Mouse (Mus musculus) lung, embryonic 14.5 days (tissue): ENCODE results near the gene Fsip1. TPM values are rescaled to one million over a fixed set of nuclear protein-coding genes. Genes with fewer than 3 reads are reported as not detected.
A peak's percentile ranks its signal among the peaks of the same experiment; 100 is the strongest.

ENCODE experiments used
- ATAC-seq: fragments of 200-750 bp; cut with Nextera tagmentation; 2 replicates; pipeline ENCODE4 v1.8.0; 2017; ENCODE audit warnings: mild to moderate bottlenecking, moderate TSS enrichment, moderate library complexity; ENCODE audit not compliant: insufficient read depth
- DNase-seq: peaks from one replicate; pipeline ENCODE4 v3.0.0-alpha.2; 2015
- H3K27ac ChIP-seq: fragments of 300-500 bp; sonication (generic); 2 replicates; pipeline ENCODE4 v1.5.1; 2014; ENCODE audit warnings: low read depth, mild to moderate bottlenecking, moderate library complexity
- H3K27me3 ChIP-seq: fragments of 300-500 bp; sonication (generic); 2 replicates; pipeline ENCODE4 v1.6.1; 2014; ENCODE audit warnings: low read length, control low read depth; ENCODE audit not compliant: insufficient read depth
- H3K36me3 ChIP-seq: fragments of 300-500 bp; sonication (generic); 2 replicates; pipeline ENCODE4 v1.6.1; 2014; ENCODE audit warnings: control low read depth; ENCODE audit not compliant: insufficient read depth
- H3K4me1 ChIP-seq: fragments of 300-500 bp; sonication (generic); 2 replicates; pipeline ENCODE4 v1.6.1; 2014; ENCODE audit warnings: antibody characterized with exemption, control low read depth; ENCODE audit not compliant: insufficient read depth
- H3K4me2 ChIP-seq: fragments of 300-500 bp; sonication (generic); 2 replicates; pipeline ENCODE4 v1.6.1; 2014; ENCODE audit warnings: mild to moderate bottlenecking
- H3K4me3 ChIP-seq: fragments of 300-500 bp; sonication (generic); 2 replicates; pipeline ENCODE4 v1.5.1; 2014; ENCODE audit warnings: low read depth, low read length
- H3K9ac ChIP-seq: fragments of 300-500 bp; sonication (generic); 2 replicates; pipeline ENCODE4 v1.6.1; 2014
- H3K9me3 ChIP-seq: fragments of 300-500 bp; sonication (generic); 2 replicates; pipeline ENCODE4 v1.6.1; 2016; ENCODE audit warnings: low read depth, low read length, control low read depth
- CTCF ChIP-seq: IDR thresholded peaks from 2 replicates; pipeline ENCODE4 v1.5.1; 2016; ENCODE audit warnings: antibody characterized with exemption, low read depth
- WGBS: fragments of 180-500 bp; shearing (Covaris S2); extraction: QIAGEN DNeasy Blood & Tissue Kit; methylation state at CpG from one replicate; pipeline ENCODE4 v1.1.7; 2014; 5-methylcytosine and 5-hydroxymethylcytosine counted together
- polyA plus RNA-seq: library from polyadenylated mRNA; unstranded; fragments of >200 nt; fragmentation: Nextera tagmentation; extraction: Ambion mirVana; gene quantifications from 2 replicates; pipeline ENCODE4 v1.2.1, GENCODE M21; 2014

Gene Fsip1
- polyA plus RNA-seq, 1 experiment from 2014 or later, result 1.1 TPM

DNA sequence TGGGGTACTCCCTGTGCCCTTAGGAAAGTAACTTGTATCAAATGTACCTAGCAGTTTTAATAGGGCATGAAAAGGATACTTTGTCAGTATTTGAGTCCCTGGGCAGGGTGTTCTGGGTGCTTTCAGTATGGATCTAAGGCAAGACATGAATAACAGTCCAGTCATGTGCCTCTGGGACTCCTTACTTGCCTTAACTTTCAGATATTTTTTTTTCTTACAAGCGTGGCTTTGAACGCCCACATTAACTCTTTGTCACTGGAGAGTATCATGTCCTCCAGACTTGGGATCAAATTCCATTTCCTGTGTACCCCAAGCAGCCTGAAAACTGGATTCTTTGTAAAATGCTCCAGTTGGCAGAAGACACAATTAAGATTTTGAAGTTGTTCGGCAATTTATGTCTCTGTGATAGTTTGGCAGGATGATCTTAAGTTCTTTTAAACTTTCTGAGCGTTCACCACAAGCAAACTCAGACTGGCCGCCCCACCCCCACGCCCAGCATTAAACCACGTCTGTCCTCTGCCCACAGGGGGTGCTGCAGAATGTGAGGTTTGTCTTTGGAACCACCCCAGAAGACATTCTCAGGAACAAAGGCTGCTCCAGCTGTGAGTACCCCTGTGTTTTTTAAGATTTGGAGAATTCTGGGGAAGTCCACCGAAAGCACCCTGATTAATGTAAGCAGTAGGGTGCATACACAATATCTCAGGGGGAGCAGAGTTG, 142.8 kb downstream of the Fsip1 start:
- Histone ChIP-seq H3K4me1 (peaks cover 12% of the 10 kb centered on the region), H3K36me3 (peaks cover 61% of the 10 kb centered on the region), H3K27me3 (no peaks in the 10 kb centered on the region), H3K4me3 (peak overlapping the region; percentile 64), H3K27ac (peak overlapping the region; percentile 82), H3K9ac (peak overlapping the region; percentile 79), H3K9me3 (no peaks in the 10 kb centered on the region), H3K4me2 (peak overlapping the region; percentile 80)
- ATAC-seq, result no peak
- WGBS, result 16% methylated on average over 8 of the region's 8 CpGs
- DNase-seq, result peak; percentile 79
- TF ChIP-seq CTCF, result peak; percentile 67

DNA sequence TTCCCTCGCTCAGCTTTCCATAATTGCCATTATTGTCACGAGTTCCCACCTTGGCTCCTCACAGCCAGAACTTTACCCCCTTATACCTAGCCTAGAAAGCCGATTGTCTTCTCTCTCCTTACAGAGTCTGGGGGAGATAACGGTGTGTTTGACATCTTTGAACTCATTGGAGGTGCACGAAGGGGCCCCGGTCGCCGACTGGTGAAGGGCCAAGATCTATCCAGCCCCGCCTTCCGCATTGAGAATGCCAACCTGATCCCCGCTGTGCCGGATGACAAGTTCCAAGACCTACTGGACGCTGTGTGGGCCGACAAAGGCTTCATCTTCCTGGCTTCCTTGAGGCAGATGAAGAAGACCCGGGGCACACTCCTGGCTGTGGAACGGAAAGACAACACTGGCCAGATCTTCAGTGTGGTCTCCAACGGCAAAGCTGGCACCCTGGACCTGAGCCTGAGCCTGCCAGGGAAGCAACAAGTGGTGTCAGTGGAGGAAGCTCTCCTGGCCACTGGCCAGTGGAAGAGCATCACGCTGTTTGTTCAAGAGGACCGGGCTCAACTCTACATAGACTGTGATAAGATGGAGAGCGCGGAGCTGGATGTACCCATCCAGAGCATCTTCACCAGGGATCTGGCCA, 143.8 kb downstream of the Fsip1 start:
- ATAC-seq (no peak), DNase-seq (peak; percentile 62)
- Histone ChIP-seq H3K27ac (peak overlapping the region; percentile 82), H3K4me1 (peaks cover 15% of the 10 kb centered on the region), H3K9ac (peak overlapping the region; percentile 79), H3K36me3 (peaks cover 51% of the 10 kb centered on the region), H3K4me2 (peak overlapping the region; percentile 80), H3K27me3 (no peaks in the 10 kb centered on the region), H3K4me3 (peak overlapping the region; percentile 64), H3K9me3 (no peaks in the 10 kb centered on the region)
- WGBS, result 25% methylated on average over 21 of the region's 21 CpGs
- TF ChIP-seq CTCF, result no peak

DNA sequence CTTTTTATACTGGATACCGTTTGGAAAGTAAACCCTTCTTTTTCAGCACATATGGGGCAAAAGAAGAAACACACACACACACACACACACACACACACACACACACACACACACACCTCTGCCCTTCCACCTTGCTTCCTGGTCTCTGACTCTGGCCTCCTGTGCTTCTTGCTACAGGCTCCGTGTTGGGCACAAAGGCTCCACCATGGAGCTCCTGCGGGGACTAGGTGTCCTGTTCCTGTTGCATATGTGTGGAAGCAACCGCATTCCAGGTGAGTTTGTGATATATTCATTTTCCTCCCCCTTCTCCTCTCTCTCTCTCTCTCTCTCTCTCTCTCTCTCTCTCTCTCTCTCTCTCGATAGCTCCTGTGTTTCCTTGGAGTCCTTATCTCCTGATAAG, 144.3 kb downstream of the Fsip1 start:
- H3K4me2 ChIP-seq, result peak overlapping the region; percentile 80
- 7% methylated on average over 5 of the region's 5 CpGs for WGBS
- peaks cover 15% of the 10 kb centered on the region for H3K4me1 ChIP-seq
- no peak for TF ChIP-seq CTCF
- no peaks in the 10 kb centered on the region for H3K27me3 ChIP-seq
- peaks cover 46% of the 10 kb centered on the region for H3K36me3 ChIP-seq
- peak overlapping the region; percentile 82; the same call in 1 of the 2 replicates for H3K27ac ChIP-seq
- H3K9me3 ChIP-seq, result no peaks in the 10 kb centered on the region
- H3K4me3 ChIP-seq, result peak overlapping the region; percentile 64
- ATAC-seq (no peak), DNase-seq (no peak)
- H3K9ac ChIP-seq, result peak overlapping the region; percentile 79

GRCm38 (mm10) chr2:118111488-118112131, 145.2 kb downstream of the Fsip1 start, which contains the start of gene Thbs1:
Thbs1 (plus strand) TSS chr2:118111876.
- H3K27ac ChIP-seq, result peak within 1 kb of the TSS; percentile 82

DNA sequence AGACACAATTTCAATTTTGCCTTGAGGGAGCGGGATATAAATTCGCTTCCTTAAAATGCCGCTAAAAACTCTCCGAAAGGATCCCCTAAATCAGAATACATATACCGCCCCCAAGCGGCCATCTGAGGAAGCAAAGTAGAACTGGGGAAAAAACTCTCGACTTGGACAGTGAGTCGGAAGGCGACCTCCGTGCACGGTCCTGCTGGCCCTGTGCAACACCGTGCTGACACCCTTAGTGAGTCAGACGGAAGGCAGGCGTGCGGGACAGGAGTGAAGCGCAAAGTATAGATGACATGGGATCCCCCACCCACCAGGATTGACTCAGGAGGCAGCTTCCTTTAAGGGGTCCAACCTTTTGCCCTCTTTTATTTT, 145.7 kb downstream of the Fsip1 start:
- Histone ChIP-seq H3K9ac (peak overlapping the region; percentile 47), H3K27ac (peak overlapping the region; percentile 82), H3K36me3 (peaks cover 33% of the 10 kb centered on the region), H3K4me3 (peak overlapping the region; percentile 64), H3K9me3 (no peaks in the 10 kb centered on the region), H3K27me3 (no peaks in the 10 kb centered on the region), H3K4me2 (peak overlapping the region; percentile 80), H3K4me1 (peaks cover 15% of the 10 kb centered on the region)
- ATAC-seq (peak; percentile 85), DNase-seq (peak; percentile 98)
- TF ChIP-seq CTCF, result peak; percentile 83
- 1% methylated on average over 16 of the region's 16 CpGs for WGBS

More at GRCm38 (mm10) chr2:118111488-118112131, 145.2 kb downstream of the Fsip1 start, which contains the start of gene Thbs1:
- H3K27me3 ChIP-seq, result no peaks in the 10 kb centered on the region
- no peak; the same call in 1 of the 2 replicates for TF ChIP-seq CTCF
- H3K4me3 ChIP-seq, result peak within 1 kb of the TSS; percentile 64
- no peaks in the 10 kb centered on the region for H3K9me3 ChIP-seq
- peaks cover 15% of the 10 kb centered on the region for H3K4me1 ChIP-seq
- DNase-seq (peak; percentile 96), ATAC-seq (peak; percentile 90)
- under 1% methylated on average over 36 of the region's 36 CpGs for WGBS
- H3K36me3 ChIP-seq, result peaks cover 38% of the 10 kb centered on the region
- H3K4me2 ChIP-seq, result peak within 1 kb of the TSS; percentile 80
- H3K9ac ChIP-seq, result peak within 1 kb of the TSS; percentile 79

DNA sequence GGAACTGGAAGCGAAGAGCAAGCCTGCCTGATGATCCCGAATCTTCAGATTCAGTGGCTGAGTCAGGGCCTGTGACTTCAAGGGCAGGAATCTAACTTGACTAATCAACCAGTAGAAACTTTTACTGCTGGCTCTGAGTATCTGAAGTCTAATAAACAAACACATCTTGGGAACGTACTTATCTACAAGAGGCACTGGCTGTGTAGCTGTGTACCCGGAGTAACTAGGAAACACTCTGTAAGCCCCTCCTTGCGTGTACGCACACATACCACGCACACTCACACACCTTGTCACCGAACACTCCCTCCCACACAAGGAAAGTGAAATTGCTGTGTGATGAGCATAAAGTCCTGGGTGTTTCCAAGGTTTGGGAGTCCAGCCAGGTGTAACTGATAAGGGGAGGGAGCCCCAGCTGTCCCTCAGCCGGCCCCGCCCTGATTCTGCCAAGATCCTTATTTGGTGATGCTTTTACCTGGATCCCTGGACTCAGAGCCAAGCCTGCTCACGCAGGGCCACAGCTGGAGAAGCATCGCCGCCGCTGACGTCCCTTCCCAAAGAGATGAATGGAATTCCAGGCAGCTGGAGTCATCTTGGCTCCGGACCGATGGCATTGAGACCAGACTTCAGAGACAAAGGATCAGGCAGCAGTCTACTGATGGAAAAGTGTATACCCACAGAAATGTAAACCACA, 146.4 kb downstream of the Fsip1 start:
- H3K4me3 ChIP-seq, result peak overlapping the region; percentile 64
- peak overlapping the region; percentile 82 for H3K27ac ChIP-seq
- H3K27me3 ChIP-seq, result no peaks in the 10 kb centered on the region
- H3K4me1 ChIP-seq, result peaks cover 15% of the 10 kb centered on the region
- 17% methylated on average over 17 of the region's 17 CpGs for WGBS
- DNase-seq, result peak; percentile 85
- TF ChIP-seq CTCF, result no peak
- peak overlapping the region; percentile 37; the same call in 1 of the 2 replicates for H3K9ac ChIP-seq
- ATAC-seq, result peak; percentile 27
- peak overlapping the region; percentile 80 for H3K4me2 ChIP-seq
- no peaks in the 10 kb centered on the region for H3K9me3 ChIP-seq
- peaks cover 25% of the 10 kb centered on the region for H3K36me3 ChIP-seq
